Mouse (Mus musculus) lung, postnatal 14 days (tissue): Measurements from ENCODE around the gene Tmprss12.

Source experiments
- DNase-seq: peaks from one replicate; pipeline ENCODE4 v3.0.0; 2021

Tmprss12 gene

DNA sequence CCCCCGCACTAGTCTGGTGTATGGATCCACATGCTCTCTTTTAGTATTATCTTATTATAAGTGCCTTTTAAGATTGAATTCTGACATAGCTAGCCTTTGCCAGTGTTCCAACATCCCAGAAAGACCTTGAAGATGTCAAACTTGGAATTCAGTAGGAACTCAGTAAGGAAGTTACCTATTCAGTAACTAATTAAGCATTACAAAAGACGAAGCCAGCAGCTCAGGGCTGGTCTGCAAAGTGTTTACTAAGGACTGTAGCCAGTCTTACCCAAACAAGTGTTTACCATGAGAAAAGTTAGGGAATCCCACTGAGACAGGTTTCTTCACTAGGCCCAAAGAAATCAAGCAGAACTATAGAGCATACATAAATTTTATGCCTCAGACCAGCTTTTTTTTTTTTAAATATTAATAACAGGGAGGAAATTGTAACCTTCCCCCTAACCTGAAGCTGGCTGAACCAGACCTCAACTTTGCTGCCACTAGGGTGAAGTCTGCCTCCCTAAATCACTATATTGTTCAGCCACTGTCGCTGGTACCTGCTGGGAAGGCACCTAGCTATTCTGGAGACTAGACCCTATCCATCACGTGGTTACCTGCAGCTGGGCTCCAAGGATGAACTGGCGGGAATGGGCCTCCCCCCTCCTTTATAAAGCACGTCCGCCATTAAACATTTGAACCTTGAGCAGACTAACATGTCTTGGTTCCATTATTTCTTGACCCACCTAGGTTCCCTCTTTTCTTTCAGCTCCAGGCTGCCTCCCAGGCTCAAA is 5.7 kb upstream of the Tmprss12 start:
- no peak for DNase-seq

DNA sequence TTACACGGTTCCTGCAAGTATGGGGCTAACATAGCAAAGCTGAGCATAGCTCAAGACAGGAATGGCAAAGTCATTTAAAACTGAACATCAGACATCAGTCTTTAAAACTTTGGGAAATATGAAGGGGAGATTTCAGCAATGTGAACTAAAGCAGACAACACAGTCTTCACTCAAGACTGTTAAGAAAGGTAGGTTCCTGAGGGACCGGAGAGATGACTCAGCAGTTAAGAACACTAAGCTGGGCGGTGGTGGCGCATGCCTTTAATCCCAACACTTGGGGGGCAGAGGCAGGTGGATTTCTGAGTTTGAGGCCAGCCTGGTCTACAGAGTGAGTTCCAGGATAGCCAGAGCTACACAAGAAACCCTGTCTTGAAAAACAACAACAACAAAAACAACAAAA is 4.2 kb upstream of the Tmprss12 start:
- DNase-seq, result no peak

- no peak for DNase-seq
These were observed 3.1 kb upstream of the Tmprss12 start for GRCm38 (mm10) chr15:100277586-100277985.

- DNase-seq, result no peak
These were observed 8.3 kb downstream of the Tmprss12 start for GRCm38 (mm10) chr15:100288980-100289379.

DNA sequence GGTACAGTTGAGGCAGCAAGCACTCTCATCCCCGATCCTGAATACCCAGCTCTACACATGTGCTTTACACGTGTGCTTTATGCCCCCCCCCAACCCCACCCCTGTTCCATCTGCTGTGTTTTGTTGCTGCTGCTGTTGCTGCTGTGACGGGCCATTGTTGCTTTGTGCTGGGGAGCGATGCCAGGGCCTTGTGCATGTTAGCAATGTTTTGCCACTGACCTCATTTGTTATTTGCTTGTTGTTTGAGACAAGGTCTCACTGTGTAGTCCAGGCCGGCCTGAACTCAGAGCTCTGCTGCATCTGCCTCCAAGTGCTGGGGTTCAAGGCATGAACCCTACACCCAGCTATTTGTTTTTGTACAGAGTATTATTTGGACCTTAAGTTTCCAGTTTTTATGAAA is 10.2 kb downstream of the Tmprss12 start:
- DNase-seq, result no peak

DNA sequence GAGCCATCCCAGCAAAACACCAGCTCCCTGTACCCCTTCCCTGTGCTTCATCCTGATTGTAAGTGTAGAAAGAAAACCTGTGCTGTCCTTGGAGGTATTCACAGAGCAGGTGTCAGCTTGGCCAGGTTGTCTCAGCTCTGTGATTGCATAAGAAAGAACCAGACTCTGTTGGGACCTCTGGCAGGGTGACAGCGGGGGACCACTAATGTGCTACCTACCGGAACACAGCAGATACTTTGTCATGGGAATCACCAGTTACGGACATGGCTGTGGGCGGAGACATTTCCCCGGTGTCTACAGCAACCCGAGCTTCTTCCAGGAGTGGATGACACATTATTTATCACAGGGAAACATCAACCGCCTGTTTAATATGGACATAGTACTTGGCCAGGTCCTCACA is 11.7 kb downstream of the Tmprss12 start:
- no peak for DNase-seq

DNA sequence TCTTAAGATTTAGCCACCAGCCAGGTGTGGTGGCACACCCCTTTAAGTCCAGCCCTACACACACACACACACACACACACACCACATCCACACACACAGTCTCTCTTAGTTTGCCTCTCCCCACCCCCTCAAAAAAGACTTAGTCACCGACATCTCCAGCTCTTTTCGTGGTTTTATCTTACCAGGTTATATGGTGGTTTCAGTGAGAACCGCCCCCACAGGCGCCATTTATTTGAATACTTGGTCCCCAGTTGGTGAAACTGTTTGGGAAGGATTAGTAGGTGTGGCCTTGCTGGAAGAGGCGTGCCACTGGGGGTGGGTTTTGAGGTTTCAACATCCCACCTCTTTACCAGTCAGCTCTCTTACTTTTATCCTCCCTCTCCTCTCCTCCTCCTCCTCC is 17.2 kb downstream of the Tmprss12 start:
- no peak for DNase-seq

DNA sequence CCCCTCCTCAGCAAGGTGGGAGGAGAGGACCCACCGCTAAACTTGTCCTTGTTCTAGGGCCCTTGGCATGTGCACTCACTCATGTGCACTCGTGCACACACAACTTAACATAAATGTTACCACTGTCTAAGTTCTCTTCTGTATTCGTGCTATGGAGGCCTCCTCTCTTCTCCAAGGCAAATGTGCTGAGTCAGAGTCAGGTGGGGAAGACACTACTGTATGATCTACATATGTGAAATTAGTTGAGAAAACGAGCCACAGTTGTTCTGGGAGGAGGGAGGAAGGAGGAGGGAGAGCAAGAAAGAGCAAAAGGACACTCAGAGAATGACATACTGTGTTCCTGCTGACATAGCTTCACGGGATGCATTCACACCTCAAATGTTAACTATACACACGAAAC is 19.9 kb downstream of the Tmprss12 start:
- no peak for DNase-seq

DNA sequence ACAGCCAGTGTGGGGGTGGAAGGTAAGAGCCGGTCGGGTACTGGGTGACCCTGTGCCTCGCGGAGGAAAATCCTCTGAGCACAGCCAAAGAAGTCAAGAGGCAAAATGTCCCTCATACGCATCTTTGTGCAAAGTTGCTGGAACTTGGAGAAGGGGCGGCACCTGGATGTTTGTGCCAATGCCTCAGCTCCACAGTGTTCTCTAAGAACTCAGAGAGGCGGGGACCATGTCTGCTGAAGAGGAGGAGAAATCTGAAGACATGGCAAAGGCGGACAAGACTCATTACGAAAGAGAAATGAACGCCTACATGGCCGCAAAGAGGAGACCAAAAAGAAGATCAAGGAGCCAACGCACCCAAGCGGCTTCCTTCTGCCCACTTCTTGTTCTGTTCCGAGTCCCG is 20.9 kb downstream of the Tmprss12 start:
- no peak for DNase-seq

DNA sequence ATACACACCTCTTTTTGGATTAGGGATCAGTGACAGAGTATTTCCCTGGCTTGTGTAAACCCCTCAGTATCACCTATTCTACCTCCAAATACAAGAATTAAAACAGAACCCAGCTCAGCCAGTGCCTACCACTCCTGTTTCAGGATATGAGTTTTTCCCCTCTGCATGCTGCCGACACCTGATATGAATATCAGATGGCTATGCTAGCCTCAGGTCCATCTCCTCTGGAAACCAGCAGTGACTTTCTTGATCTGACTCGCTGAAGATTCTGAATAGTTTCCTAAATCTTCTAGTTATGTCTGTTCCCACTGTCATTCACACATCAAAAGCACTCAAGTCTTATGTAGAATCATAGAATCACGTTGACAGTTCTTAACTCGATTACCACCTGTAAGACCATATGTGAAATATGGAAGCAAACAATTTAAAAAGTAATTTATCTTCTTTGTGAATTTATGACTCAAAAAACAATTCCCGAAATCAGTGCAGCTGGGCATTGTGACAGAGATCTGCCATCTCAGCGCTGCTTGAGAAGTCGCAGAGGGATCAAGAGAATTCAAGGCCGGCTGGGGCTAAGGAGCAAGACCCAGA is 22.9 kb downstream of the Tmprss12 start:
- no peak for DNase-seq

- DNase-seq, result peak; percentile 90
These were observed 23.7 kb downstream of the Tmprss12 start, which contains the start of gene Mettl7a1 for GRCm38 (mm10) chr15:100304019-100304991. TSS of gene Mettl7a1 (plus strand) at chr15:100304140.

DNA sequence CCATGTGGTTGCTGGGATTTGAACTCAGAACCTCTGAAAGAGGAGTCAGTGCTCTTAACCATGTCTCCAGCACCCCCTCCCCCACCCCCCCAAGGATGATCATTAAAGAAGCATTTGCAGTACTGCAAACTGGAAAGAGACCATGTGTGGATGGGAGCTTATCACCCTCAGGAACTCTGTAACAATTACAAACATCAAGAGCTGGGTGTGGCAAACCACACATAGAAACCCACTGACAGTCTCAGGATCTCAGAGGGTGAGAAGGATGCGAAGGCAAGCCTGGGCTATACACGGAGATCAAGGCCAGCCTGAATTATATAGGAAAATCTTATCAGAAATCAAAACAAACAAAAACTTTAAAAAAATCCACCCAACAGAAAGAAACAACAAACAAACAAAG is 25.6 kb downstream of the Tmprss12 start:
- DNase-seq, result no peak

DNA sequence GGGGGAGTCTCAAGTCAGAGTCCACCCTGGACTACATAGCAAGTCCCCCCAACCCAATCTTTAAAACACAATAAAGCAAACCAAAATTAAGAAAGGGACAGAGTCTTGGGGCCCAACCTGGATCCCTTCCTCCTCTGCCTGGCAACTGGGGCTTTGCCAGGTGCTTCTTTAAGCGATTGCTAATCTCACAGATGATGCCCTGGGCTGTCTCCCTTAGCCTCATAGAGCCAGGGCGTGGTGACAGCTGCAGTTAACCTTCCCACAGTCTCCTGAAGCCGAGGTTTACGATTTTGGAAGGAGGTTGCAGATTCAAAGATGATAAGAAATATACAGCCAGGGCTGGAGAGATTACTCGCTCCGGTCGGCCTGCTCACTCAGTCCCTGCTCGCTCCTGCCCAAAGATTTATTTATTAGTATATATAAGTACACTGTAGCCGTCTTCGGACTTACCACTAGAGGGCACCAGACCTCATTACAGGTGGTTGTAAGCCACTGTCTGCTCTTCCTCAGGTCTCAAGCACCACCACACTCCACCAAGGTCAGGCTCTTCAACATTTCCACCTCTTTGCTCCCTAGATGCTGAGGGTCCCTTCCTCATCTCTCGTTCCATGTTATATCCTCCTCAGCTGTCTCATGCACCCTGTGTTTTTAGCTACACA is 26.9 kb downstream of the Tmprss12 start:
- peak; percentile 62 for DNase-seq

DNA sequence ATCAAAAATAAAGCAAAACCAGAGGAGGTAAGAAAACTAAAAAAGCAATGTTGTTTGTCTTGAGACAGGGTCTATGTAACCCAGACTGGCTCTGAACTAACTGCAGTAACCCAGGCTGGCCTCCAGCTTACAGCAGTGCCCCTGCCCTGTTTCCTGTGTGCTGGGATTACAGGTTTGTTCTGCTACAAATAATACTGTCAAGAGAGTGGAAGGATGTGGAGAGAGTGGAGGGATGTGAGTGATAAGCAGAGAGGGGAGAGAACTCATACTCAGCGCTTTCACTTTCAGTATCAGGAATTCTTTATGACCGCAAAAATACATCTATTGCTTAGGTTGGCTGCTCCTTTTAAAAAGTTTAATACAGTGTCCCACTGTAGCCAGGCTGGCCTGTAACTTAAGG is 31.7 kb downstream of the Tmprss12 start:
- no peak for DNase-seq

- DNase-seq, result no peak
These were observed 34.0 kb downstream of the Tmprss12 start for GRCm38 (mm10) chr15:100314448-100315145.

- DNase-seq, result peak; percentile 61
These were observed 37.5 kb downstream of the Tmprss12 start for GRCm38 (mm10) chr15:100318014-100318671.

DNA sequence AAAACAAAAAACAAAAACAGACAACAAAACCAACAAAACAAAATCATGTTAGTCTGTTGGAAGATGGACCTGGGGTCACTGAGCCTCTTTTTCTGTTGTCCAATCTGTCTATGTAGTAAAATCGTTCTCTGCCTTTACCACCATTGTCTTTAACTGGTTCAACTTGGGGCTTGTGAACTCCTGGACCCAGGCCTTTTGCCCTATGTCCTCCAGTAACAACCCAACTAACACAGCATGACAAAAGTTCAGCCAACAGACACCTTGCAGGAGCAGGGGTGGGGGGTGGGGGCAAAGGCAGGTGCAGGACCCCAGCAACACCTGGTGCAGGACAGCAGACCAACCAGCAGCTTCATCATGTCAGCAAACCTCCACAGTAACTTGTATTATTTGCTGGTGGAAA is 39.2 kb downstream of the Tmprss12 start:
- DNase-seq, result no peak

GRCm38 (mm10) chr15:100320295-100320905 is 39.8 kb downstream of the Tmprss12 start:
- DNase-seq, result no peak

DNA sequence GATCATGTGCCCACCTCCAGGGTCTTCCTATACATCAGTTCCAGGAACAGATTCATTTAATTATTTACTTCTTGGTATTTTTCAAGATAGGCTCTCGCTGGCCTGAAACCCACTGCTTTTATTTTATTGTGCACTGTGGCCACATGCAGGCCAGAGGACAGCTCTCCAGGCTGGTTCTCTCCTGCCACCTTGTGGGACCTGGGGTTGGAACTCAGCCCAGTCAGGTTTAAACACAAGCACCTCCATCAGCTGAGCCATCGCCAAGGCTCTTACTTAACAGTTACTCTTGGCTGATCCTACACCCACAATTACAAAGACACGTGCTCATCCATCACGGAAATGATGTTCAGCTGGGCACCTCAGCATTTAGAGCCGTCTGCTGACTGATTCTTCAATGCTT is 40.5 kb downstream of the Tmprss12 start:
- peak; percentile 75 for DNase-seq

GRCm38 (mm10) chr15:100324021-100324591 is 43.5 kb downstream of the Tmprss12 start:
- no peak for DNase-seq

GRCm38 (mm10) chr15:100325235-100325634 is 44.6 kb downstream of the Tmprss12 start:
- no peak for DNase-seq
